Mouse (Mus musculus) layer of hippocampus, postnatal 14 days (tissue): ENCODE results near the gene E2f1. TPM values are rescaled to one million over a fixed set of nuclear protein-coding genes. Genes with fewer than 3 reads are reported as not detected.

Source experiments
- total RNA-seq, 2 experiments: library from RNA; stranded (reverse); gene quantifications; 2 replicates each; pipeline ENCODE4 v1.2.3; 2021

Gene E2f1
- total RNA-seq, 2 experiments from 2014 or later = 7.1 to 8.0 TPM

Other genes starting within 250 kb of the E2f1 start
- gene Cdk5rap1, start 196.9 kb downstream of the E2f1 start, total RNA-seq = 10 to 100 TPM; 14.4 to 16.0 TPM
- gene Snta1, start 161.8 kb downstream of the E2f1 start, total RNA-seq = 10 to 100 TPM; 43.6 to 47.1 TPM
- 10 to 100 TPM; 43.3 to 50.4 TPM for gene Cbfa2t2, start 133.4 kb downstream of the E2f1 start, total RNA-seq
- gene 1700003F12Rik, start 22.8 kb downstream of the E2f1 start, total RNA-seq = 1 to 10 TPM; 1.0 to 1.4 TPM
- gene Actl10, start 18.1 kb downstream of the E2f1 start, total RNA-seq = not detected
- gene Necab3, start 11.0 kb downstream of the E2f1 start, total RNA-seq = 10 to 100 TPM; 27.7 to 28.0 TPM
- 10 to 100 TPM; 17.2 to 19.8 TPM for gene Pxmp4, start 33.8 kb upstream of the E2f1 start, total RNA-seq
- gene Zfp341, start 43.4 kb upstream of the E2f1 start, total RNA-seq = 10 to 100 TPM in 1 of 2 experiments, 1 to 10 TPM in 1; 9.8 to 11.3 TPM
- gene 4930519P11Rik, start 43.5 kb upstream of the E2f1 start, total RNA-seq = not detected
- gene Chmp4b, start 81.8 kb upstream of the E2f1 start, total RNA-seq = 100 to 1,000 TPM; 199 to 204 TPM
- not detected for gene Gm14214, start 200.1 kb upstream of the E2f1 start, total RNA-seq
- 10 to 100 TPM; 78.6 to 81.5 TPM for gene Raly, start 221.2 kb upstream of the E2f1 start, total RNA-seq
- under 1 TPM in 1 of 2 experiments, not detected in 1; 0.78 TPM for gene a, start 221.5 kb upstream of the E2f1 start, total RNA-seq